Mouse (Mus musculus): ENCODE results near the gene Amd1.

GRCm38 (mm10) chr10:40260305-40260704 is 41.7 kb downstream of the Amd1 start:
- TF ChIP-seq CTCF (IDR thresholded peaks at IDR 0.05; ENCODE audit: low read depth) (no peak), EP300 (IDR thresholded peaks at IDR 0.05; ENCODE audit: low read depth) (no peak)

All from liver, postnatal 0 days (tissue).